Mouse (Mus musculus): ENCODE results near the gene Atp6v0a2. TPM values are rescaled to one million over a fixed set of nuclear protein-coding genes. Genes with fewer than 3 reads are reported as not detected.

Atp6v0a2 gene
- polyA plus RNA-seq (2017; shearing (Covaris generic)), result 90.5 TPM

GRCm38 (mm10) chr5:124628448-124629363 is at the start of gene Atp6v0a2:
TSS of gene Atp6v0a2 (plus strand) at chr5:124628576.

DNA sequence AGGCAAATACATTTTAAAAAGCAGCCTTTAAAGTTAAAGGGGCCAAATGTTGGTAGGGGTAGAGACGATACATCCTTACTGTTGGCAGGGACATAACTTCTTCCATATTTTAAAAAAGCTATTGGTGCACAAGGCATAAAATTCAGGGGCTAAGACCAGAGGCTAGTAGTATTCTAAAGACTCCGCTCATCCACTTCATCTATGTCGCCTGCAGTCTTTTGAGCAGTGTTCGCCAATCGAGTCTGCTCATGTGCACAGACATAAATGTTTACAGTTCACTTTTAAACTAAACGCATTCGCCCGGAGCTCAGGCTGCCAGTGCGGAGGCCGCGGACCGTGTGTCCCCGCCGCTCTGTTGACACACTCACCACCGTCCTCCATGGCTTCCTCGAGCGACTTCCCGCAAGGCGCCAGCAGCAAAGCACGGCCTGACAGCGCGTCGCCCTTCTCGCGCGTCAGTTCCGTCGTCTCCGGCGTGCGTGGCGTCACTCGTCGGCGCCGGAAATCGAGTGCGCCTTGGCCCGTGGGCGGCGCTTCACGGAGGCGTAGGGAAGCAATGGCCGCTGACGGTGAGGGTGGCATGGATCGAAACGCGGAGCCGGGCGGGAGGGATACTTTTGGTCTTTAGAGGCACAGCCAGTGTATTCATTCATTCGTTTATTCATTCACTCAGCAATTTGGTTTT is 49.6 kb upstream of the Atp6v0a2 start, which contains the start of the genes Eif2b1 and Gtf2h3:
Eif2b1 (minus strand) TSS at position 499 of the 685 bp plus-strand sequence.
Gtf2h3 (plus strand) TSS at position 508 of the 685 bp plus-strand sequence.

DNA sequence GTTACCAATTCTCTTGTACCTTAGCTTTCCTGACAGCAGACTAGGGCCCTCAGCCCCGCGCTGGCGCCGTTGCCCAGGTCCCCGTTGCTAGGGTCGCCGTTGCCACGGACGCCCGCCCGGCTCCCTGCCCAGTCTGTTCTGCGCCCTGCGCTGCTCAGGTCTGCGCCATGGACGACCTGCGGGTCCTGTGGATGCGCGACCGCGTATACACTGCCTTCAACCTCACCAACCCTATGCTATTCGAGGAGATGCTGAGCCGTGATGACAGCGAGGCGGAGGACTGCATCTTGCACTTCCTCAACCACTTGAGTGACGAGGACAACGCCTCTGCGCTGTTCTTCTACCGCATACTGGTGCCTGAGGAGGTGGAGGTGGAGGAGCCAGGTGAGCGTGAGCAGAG is 96.6 kb downstream of the Atp6v0a2 start, which contains the start of gene Dnah10:
Dnah10 (plus strand) TSS at position 89 of the 400 bp plus-strand sequence.

Other genes starting within 250 kb of the Atp6v0a2 start
- gene Sbno1, start 202.6 kb upstream of the Atp6v0a2 start, polyA plus RNA-seq (2017; shearing (Covaris generic)), result 120 TPM
- 79.9 TPM for gene Kmt5a, start 188.6 kb upstream of the Atp6v0a2 start, polyA plus RNA-seq (2017; shearing (Covaris generic))
- gene Rilpl2, start 150.2 kb upstream of the Atp6v0a2 start, polyA plus RNA-seq (2017; shearing (Covaris generic)), result 57.5 TPM
- 7.7 TPM for gene Snrnp35, start 145.4 kb upstream of the Atp6v0a2 start, polyA plus RNA-seq (2017; shearing (Covaris generic))
- gene Rilpl1, start 97.2 kb upstream of the Atp6v0a2 start, polyA plus RNA-seq (2017; shearing (Covaris generic)), result 3.2 TPM
- gene Tmed2, start 87.9 kb upstream of the Atp6v0a2 start, polyA plus RNA-seq (2017; shearing (Covaris generic)), result 515 TPM
- 20.1 TPM for gene Ddx55, start 75.7 kb upstream of the Atp6v0a2 start, polyA plus RNA-seq (2017; shearing (Covaris generic))
- 44.4 TPM for gene Eif2b1, start 49.4 kb upstream of the Atp6v0a2 start, polyA plus RNA-seq (2017; shearing (Covaris generic))
- 50.9 TPM for gene Gtf2h3, start 49.4 kb upstream of the Atp6v0a2 start, polyA plus RNA-seq (2017; shearing (Covaris generic))
- not detected for gene Dnah10, start 96.5 kb downstream of the Atp6v0a2 start, polyA plus RNA-seq (2017; shearing (Covaris generic))
- gene Ccdc92, start 233.8 kb downstream of the Atp6v0a2 start, polyA plus RNA-seq (2017; shearing (Covaris generic)), result 24.9 TPM
- 30.1 TPM for gene Zfp664, start 234.1 kb downstream of the Atp6v0a2 start, polyA plus RNA-seq (2017; shearing (Covaris generic))

Data from CD4-positive, CD25-positive, alpha-beta regulatory T cell (primary cell).